Mouse (Mus musculus) CD4-positive helper T cell, adult 2 months (primary cell): ENCODE data around the gene Psmf1.

ENCODE experiments used
- DNase-seq: peaks from one replicate; pipeline ENCODE4 v3.0.0-alpha.2; 2012; ENCODE audit warnings: low read depth, missing footprints, low spot score

Gene Psmf1

DNA sequence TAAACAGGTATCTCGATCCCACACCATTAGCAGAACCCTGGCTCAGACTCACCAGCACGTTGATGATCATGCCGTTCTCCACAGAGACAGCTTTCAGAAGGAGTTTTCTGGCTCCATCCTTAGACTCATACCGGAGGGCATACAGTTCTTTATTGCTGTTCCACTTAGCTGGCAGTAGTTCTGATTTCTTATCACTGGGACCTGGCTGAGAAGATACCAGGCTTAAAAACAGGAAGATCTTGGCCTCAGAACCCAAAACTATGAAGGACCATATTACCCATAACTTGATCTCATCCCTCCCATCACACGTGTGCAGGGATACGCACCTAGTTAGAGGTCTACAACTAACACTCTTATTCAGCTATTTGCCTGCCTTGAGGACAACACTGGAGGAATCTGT lies 8.6 kb downstream of the Psmf1 start:
- no peak for DNase-seq

DNA sequence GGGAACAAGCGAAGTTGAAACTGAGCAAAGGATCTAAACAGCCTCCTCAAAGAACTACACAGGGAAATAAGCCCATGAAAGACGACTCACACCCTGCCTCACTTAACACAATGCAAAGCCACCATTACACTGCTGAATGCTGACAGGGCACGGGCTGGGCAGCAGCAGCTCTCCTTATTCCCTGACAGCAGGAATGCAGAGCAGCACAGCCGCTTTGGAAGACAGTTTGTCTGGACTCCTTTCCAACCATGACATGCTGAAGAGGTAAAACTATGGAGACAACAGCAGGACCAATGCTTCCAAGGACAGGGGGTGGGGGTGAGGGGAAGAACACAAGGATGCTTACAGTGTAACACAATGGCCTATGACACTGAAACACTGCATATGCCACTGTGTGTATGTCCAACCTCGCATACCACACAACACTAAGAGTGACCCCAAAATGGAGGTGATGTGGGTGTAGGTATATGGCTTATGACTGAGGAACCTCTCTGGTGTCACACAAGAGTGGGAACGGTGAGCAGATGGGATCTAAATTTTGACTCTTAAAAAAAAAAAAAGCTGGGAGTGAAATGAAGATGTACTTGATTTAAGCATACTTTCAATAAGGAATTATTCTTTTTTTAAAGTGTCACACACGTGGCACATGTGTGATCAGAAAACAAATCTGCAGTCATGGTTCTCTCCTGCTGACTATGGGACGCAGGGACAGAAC lies 10.7 kb downstream of the Psmf1 start:
- no peak for DNase-seq

- DNase-seq = no peak
Observed at GRCm38 (mm10) chr2:151724094-151724493, 19.9 kb downstream of the Psmf1 start.

DNA sequence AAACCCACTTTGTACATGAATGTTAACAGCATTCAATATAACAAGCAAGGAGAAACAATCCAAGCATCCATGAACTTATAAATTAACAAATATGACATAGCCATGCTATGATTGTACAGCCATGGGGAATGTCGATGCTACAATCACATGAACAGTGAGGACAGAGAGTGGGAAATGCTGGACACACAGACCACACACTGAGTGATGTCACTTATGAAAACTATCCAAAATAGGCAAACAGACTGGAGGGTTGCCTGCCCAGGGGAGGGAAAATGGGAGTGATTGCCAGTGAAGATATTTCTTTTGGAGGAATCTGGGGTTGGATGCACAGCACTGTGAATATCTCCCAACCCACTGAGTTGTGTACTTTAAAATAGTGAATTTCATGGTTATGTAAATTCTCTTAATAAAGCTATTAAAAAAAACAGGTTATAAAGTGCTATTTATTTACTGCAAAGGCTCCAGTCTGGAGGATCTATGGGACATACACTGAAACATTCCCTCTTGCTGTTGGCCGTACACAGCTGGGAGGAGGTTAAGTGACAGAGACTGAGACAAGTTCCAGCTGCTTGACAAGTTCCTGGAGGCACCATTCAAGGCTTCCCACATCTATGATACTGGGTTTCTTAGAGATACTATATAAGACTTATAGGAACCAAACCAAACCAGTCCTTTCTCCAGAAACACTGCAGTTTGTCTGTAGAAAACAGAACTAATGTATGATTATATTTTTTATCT lies 27.5 kb downstream of the Psmf1 start:
- no peak for DNase-seq

GRCm38 (mm10) chr2:151715526-151715925 lies 28.5 kb downstream of the Psmf1 start:
- no peak for DNase-seq

GRCm38 (mm10) chr2:151712647-151713046 lies 31.3 kb downstream of the Psmf1 start:
- DNase-seq = no peak

GRCm38 (mm10) chr2:151702851-151703190 lies 41.2 kb downstream of the Psmf1 start:
- DNase-seq = no peak

- DNase-seq = no peak
Observed at GRCm38 (mm10) chr2:151702146-151702850, 41.7 kb downstream of the Psmf1 start.

- no peak for DNase-seq
Observed at GRCm38 (mm10) chr2:151701231-151702145, 42.5 kb downstream of the Psmf1 start, which contains the start of gene Tmem74b. Gene Tmem74b, plus strand, starts transcription at chr2:151702008.

DNA sequence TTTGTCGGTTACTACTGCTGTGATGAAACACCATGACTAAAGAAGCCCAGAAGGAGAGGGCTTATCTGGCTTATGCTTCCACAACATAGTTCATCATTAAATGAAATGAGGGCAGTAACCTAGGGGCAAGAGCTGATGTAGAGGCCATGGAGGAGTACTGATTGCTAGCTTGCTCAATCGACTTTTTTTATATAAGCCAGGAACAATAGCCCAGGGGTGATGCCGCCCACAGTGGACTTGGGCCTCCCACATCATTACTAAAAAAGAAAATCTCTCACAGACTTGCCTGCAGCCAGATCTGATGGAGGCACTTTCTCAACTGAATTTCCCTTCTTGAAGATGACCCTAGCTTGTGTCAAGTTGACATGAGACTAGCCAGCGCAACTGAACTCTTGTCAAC lies 61.0 kb downstream of the Psmf1 start:
- no peak for DNase-seq

GRCm38 (mm10) chr2:151682357-151682756 lies 61.6 kb downstream of the Psmf1 start:
- peak; percentile 34 for DNase-seq

- DNase-seq = peak; percentile 10
Observed at GRCm38 (mm10) chr2:151676234-151676633, 67.8 kb downstream of the Psmf1 start.

DNA sequence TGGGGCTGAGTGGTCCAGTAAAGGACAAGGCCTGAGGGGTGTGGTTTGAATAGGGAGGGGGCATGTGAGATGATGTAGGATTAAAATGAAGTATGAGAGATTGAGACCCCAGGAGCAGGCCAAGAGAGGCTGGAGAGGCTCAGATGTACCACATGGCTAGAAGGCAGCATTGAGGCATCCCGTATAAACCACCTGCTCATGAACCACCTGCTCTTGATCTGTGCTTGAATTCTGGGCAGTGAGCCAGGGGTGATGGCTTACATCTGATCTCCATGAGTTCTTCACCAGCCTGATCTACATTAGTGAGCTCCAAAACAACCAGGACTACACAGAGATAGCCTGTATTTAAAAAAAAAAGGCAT lies 73.0 kb downstream of the Psmf1 start:
- DNase-seq = no peak

- no peak for DNase-seq
Observed at GRCm38 (mm10) chr2:151670026-151670967, 73.7 kb downstream of the Psmf1 start.

DNA sequence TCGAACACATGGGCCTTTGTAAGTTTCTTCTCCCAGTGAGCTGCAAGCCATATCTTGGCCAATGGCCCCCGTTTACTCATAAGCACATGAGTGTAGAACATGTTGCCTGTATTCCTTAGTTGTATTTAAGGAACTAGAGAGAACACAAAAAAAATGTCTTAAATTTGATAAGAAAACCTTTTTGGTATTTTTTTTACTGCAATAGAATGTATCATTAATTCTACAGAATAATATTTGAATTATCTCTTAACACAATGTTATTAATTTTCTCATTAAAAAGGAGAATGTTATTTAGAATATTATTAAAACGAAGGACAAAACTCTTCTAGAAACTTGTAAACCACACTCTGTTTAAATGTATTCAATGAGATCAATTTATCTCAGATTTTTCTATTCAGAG lies 75.6 kb downstream of the Psmf1 start, which contains the start of gene Rad21l:
Gene Rad21l (minus strand): TSS at position 101 of the 400 bp plus-strand sequence.
- DNase-seq = no peak
